18 mouse cellular contexts compared by ENCODE assay signal in genomic region chr9:84055125-84055807, GRCm38 (mm10).
DNase-seq lines count a peak whose midpoint lies in the region; ATAC-seq and TF ChIP-seq lines count a peak whose summit lies in the region.
"Had no signal": no experiment of that assay in that cellular context is flagged by ENCODE, and none has a peak within 500 bp of the region (broad histone marks: within the 10 kb centered on the region; RNA-seq: fewer than 3 reads in every experiment).

No protein-coding gene starts in this region.

- no peaks in the 10 kb centered on the region for H3K9me3 ChIP-seq in hindbrain, embryonic 11.5 days (ENCODE audit: control insufficient read depth, low read length)
- H3K9me3 ChIP-seq in hindbrain, embryonic 10.5 days: no peaks in the 10 kb centered on the region
- H3K9me3 ChIP-seq in forebrain, embryonic 15.5 days: no peaks in the 10 kb centered on the region
- H3K9me3 ChIP-seq in hindbrain, postnatal 0 days (ENCODE audit: low read length): no peaks in the 10 kb centered on the region
- H3K9me3 ChIP-seq in neural tube, embryonic 14.5 days (ENCODE audit: control insufficient read depth, low read length): no peaks in the 10 kb centered on the region
- H3K9me3 ChIP-seq in lung, postnatal 0 days (ENCODE audit: low read length): no peaks in the 10 kb centered on the region
- H3K9me3 ChIP-seq: embryonic facial prominence, embryonic 15.5 days had no signal

- no peak overlapping the region for H3K9ac ChIP-seq in hindbrain, embryonic 11.5 days (ENCODE audit: low read depth, low read length)
- H3K9ac ChIP-seq in forebrain, embryonic 15.5 days (replicated peaks): no peak overlapping the region
- no peak overlapping the region for H3K9ac ChIP-seq in hindbrain, postnatal 0 days (replicated peaks; ENCODE audit: low read length)
- no peak overlapping the region for H3K9ac ChIP-seq in neural tube, embryonic 14.5 days (replicated peaks; ENCODE audit: low read depth, low read length)
- no peak overlapping the region for H3K9ac ChIP-seq in lung, postnatal 0 days (replicated peaks; ENCODE audit: low read depth)
- H3K9ac ChIP-seq: embryonic facial prominence, embryonic 15.5 days had no signal

- WGBS in hindbrain, embryonic 11.5 days: 81% methylated on average over 7 of the region's 7 CpGs
- 83% methylated on average over 7 of the region's 7 CpGs for WGBS in hindbrain, embryonic 10.5 days
- 72% methylated on average over 7 of the region's 7 CpGs for WGBS in forebrain, embryonic 15.5 days
- 67% methylated on average over 7 of the region's 7 CpGs for WGBS in hindbrain, postnatal 0 days
- 63% methylated on average over 7 of the region's 7 CpGs for WGBS in neural tube, embryonic 14.5 days
- WGBS in lung, postnatal 0 days: 87% methylated on average over 7 of the region's 7 CpGs

- no peak for DNase-seq in hindbrain, embryonic 11.5 days (ENCODE audit: low spot score)
- no peak for DNase-seq in hindbrain, embryonic 10.5 days (ENCODE audit: low spot score)
- peak; percentile 33 for DNase-seq in hindbrain, postnatal 0 days (ENCODE audit: low spot score)
- DNase-seq in Muller cell, postnatal 12 days (ENCODE audit: inconsistent ontology term): no peak
- no peak for DNase-seq in embryo, embryonic 10 days (ENCODE audit: low spot score)
- no peak for DNase-seq in lung, postnatal 0 days (ENCODE audit: low spot score)
- DNase-seq: adrenal gland, postnatal 25 days; cerebellum, adult 8-10 months; gastrocnemius, postnatal 25 days; heart, postnatal 14 days; liver; lung, adult 18-20 months; retina, postnatal 1 day had no signal

- TF ChIP-seq CTCF in hindbrain, postnatal 0 days (IDR thresholded peaks at IDR 0.05; ENCODE audit: low read depth): no peak
- TF ChIP-seq CTCF in lung, postnatal 0 days (IDR thresholded peaks at IDR 0.05): no peak

- H3K4me2 ChIP-seq in hindbrain, embryonic 11.5 days (replicated peaks; ENCODE audit: low read depth, low read length): no peak overlapping the region
- H3K4me2 ChIP-seq in forebrain, embryonic 15.5 days (replicated peaks): no peak overlapping the region
- H3K4me2 ChIP-seq in hindbrain, postnatal 0 days (ENCODE audit: low read depth, low read length): no peak overlapping the region
- no peak overlapping the region for H3K4me2 ChIP-seq in neural tube, embryonic 14.5 days (ENCODE audit: low read depth, low read length)
- H3K4me2 ChIP-seq in lung, postnatal 0 days (replicated peaks; ENCODE audit: low read depth, low read length): no peak overlapping the region
- H3K4me2 ChIP-seq: embryonic facial prominence, embryonic 15.5 days; heart, embryonic 11.5 days had no signal

- no peaks in the 10 kb centered on the region for H3K4me1 ChIP-seq in hindbrain, embryonic 11.5 days (replicated peaks; ENCODE audit: control insufficient read depth, insufficient read depth, low read length)
- 0 out of 2 replicates have a peak, but pooled peaks cover 3% of the 10 kb centered on the region for H3K4me1 ChIP-seq in hindbrain, embryonic 10.5 days (replicated peaks)
- H3K4me1 ChIP-seq in forebrain, embryonic 15.5 days: no peaks in the 10 kb centered on the region
- H3K4me1 ChIP-seq in hindbrain, postnatal 0 days (ENCODE audit: insufficient read depth, low read length): no peaks in the 10 kb centered on the region
- H3K4me1 ChIP-seq in neural tube, embryonic 14.5 days (ENCODE audit: control insufficient read depth, insufficient read depth, low read length): no peaks in the 10 kb centered on the region
- no peaks in the 10 kb centered on the region for H3K4me1 ChIP-seq in lung, postnatal 0 days (ENCODE audit: insufficient read depth, low read depth, low read length)
- H3K4me1 ChIP-seq: embryonic facial prominence, embryonic 15.5 days had no signal

- ATAC-seq in hindbrain, embryonic 11.5 days (ENCODE audit: low FRiP score): peak; percentile 77; the same call in 1 of the 2 replicates
- peak; percentile 67 for ATAC-seq in forebrain, embryonic 15.5 days (replicated peaks)
- ATAC-seq in hindbrain, postnatal 0 days: no peak
- peak; percentile 87 for ATAC-seq in neural tube, embryonic 14.5 days (ENCODE audit: low read depth)
- ATAC-seq in lung, postnatal 0 days: no peak

- H3K27me3 ChIP-seq in hindbrain, embryonic 11.5 days (ENCODE audit: control insufficient read depth, insufficient read depth, low read length): no peaks in the 10 kb centered on the region
- H3K27me3 ChIP-seq in hindbrain, embryonic 10.5 days (ENCODE audit: insufficient read depth, poor library complexity, severe bottlenecking): no peaks in the 10 kb centered on the region
- H3K27me3 ChIP-seq in forebrain, embryonic 15.5 days: no peaks in the 10 kb centered on the region
- H3K27me3 ChIP-seq in hindbrain, postnatal 0 days (ENCODE audit: insufficient read depth, low read length): no peaks in the 10 kb centered on the region
- H3K27me3 ChIP-seq in neural tube, embryonic 14.5 days (ENCODE audit: control insufficient read depth, insufficient read depth, low read length): no peaks in the 10 kb centered on the region
- no peaks in the 10 kb centered on the region for H3K27me3 ChIP-seq in lung, postnatal 0 days (replicated peaks; ENCODE audit: insufficient read depth, low read length)
- H3K27me3 ChIP-seq: embryonic facial prominence, embryonic 15.5 days had no signal

- H3K27ac ChIP-seq in hindbrain, embryonic 11.5 days (ENCODE audit: low read depth, low read length): no peak overlapping the region
- H3K27ac ChIP-seq in hindbrain, embryonic 10.5 days: no peak overlapping the region
- no peak overlapping the region for H3K27ac ChIP-seq in forebrain, embryonic 15.5 days (replicated peaks)
- no peak overlapping the region for H3K27ac ChIP-seq in hindbrain, postnatal 0 days
- H3K27ac ChIP-seq in neural tube, embryonic 14.5 days (ENCODE audit: low read depth, low read length): no peak overlapping the region
- H3K27ac ChIP-seq in lung, postnatal 0 days (ENCODE audit: low read length): no peak overlapping the region
- H3K27ac ChIP-seq: embryonic facial prominence, embryonic 15.5 days; macrophage had no signal

- no peak overlapping the region for H3K4me3 ChIP-seq in hindbrain, embryonic 11.5 days (ENCODE audit: low read depth, low read length)
- no peak overlapping the region for H3K4me3 ChIP-seq in hindbrain, embryonic 10.5 days
- H3K4me3 ChIP-seq in forebrain, embryonic 15.5 days: no peak overlapping the region
- no peak overlapping the region for H3K4me3 ChIP-seq in hindbrain, postnatal 0 days (ENCODE audit: low read length)
- H3K4me3 ChIP-seq in neural tube, embryonic 14.5 days (ENCODE audit: low read depth, low read length): no peak overlapping the region
- no peak overlapping the region for H3K4me3 ChIP-seq in lung, postnatal 0 days (ENCODE audit: low read depth, low read length)
- H3K4me3 ChIP-seq: embryonic facial prominence, embryonic 15.5 days had no signal

- TF ChIP-seq EP300 in lung, postnatal 0 days (IDR thresholded peaks at IDR 0.05): no peak

- H3K36me3 ChIP-seq in hindbrain, embryonic 11.5 days (ENCODE audit: control insufficient read depth, insufficient read depth, low read length): no peaks in the 10 kb centered on the region
- no peaks in the 10 kb centered on the region for H3K36me3 ChIP-seq in hindbrain, embryonic 10.5 days
- no peaks in the 10 kb centered on the region for H3K36me3 ChIP-seq in forebrain, embryonic 15.5 days
- no peaks in the 10 kb centered on the region for H3K36me3 ChIP-seq in hindbrain, postnatal 0 days (ENCODE audit: insufficient read depth, low read length)
- no peaks in the 10 kb centered on the region for H3K36me3 ChIP-seq in neural tube, embryonic 14.5 days (ENCODE audit: control insufficient read depth, insufficient read depth, low read length)
- no peaks in the 10 kb centered on the region for H3K36me3 ChIP-seq in lung, postnatal 0 days (ENCODE audit: insufficient read depth, low read length)
- H3K36me3 ChIP-seq: embryonic facial prominence, embryonic 15.5 days had no signal

Comparison
In these comparisons a context has a peak if more than half of its experiments do, and no peak if none do; other contexts are left out.
1. ATAC-seq: peak in hindbrain, embryonic 11.5 days (single experiment), forebrain, embryonic 15.5 days (single experiment) and neural tube, embryonic 14.5 days (single experiment); none in hindbrain, postnatal 0 days (single experiment) and lung, postnatal 0 days (single experiment).